Mouse (Mus musculus) spleen, adult 2 months (tissue): ENCODE results near the gene Necap1. TPM values are rescaled to one million over a fixed set of nuclear protein-coding genes. Genes with fewer than 3 reads are reported as not detected.

Experiments
- DNase-seq, 2 experiments: peaks; one replicate each; pipeline versions ENCODE4 v3.0.0 to v3.0.0-alpha.2; 2012 to 2021; ENCODE audit warnings: low spot score in 2 of 2, low read depth in 1 of 2
- H3K27ac ChIP-seq: fragments of 200-500 bp; 2 replicates; pipeline ENCODE4 v1.5.1; 2012; ENCODE audit warnings: low read length, inconsistent platforms; ENCODE audit not compliant: insufficient read depth
- H3K27me3 ChIP-seq: fragments of 200-500 bp; 2 replicates; pipeline ENCODE4 v1.6.1; 2012; ENCODE audit warnings: mild to moderate bottlenecking, moderate library complexity, low read length, inconsistent platforms; ENCODE audit not compliant: control insufficient read depth, insufficient read depth
- H3K36me3 ChIP-seq: fragments of 200-500 bp; 2 replicates; pipeline ENCODE4 v1.6.1; 2012; ENCODE audit warnings: mild to moderate bottlenecking, low read length, inconsistent platforms; ENCODE audit not compliant: control insufficient read depth, insufficient read depth
- H3K4me1 ChIP-seq: fragments of 200-500 bp; 2 replicates; pipeline ENCODE4 v1.6.1; 2011; ENCODE audit warnings: inconsistent platforms; ENCODE audit not compliant: control insufficient read depth, insufficient read depth, insufficient read length
- H3K4me3 ChIP-seq: fragments of 200-500 bp; 2 replicates; pipeline ENCODE4 v1.5.1; 2011; ENCODE audit warnings: mild to moderate bottlenecking, inconsistent platforms; ENCODE audit not compliant: insufficient read depth, insufficient read length; ENCODE audit errors: extremely low read depth
- CTCF ChIP-seq: fragments of 200-500 bp; IDR thresholded peaks from 2 replicates; pipeline ENCODE4 v1.5.1; 2011; ENCODE audit warnings: mild to moderate bottlenecking, inconsistent platforms; ENCODE audit not compliant: insufficient read depth, insufficient read length, insufficient replicate concordance; ENCODE audit errors: extremely low read depth
- POLR2A ChIP-seq: fragments of 200-500 bp; IDR thresholded peaks from 2 replicates; pipeline ENCODE4 v1.6.1; 2011; ENCODE audit warnings: low read depth, low read length, inconsistent platforms
- WGBS: fragments of 180-500 bp; shearing (Covaris S2); methylation state at CpG from one replicate; pipeline ENCODE4 v1.1.7; 2018; 5-methylcytosine and 5-hydroxymethylcytosine counted together
- polyA plus RNA-seq: library from polyadenylated mRNA; depleted of rRNA; stranded (reverse); fragments of >200 nt; gene quantifications from 2 replicates; pipeline ENCODE4 v1.2.3, GENCODE M21; 2012

Gene Necap1
- polyA plus RNA-seq, 1 experiment = 7.4 TPM

DNA sequence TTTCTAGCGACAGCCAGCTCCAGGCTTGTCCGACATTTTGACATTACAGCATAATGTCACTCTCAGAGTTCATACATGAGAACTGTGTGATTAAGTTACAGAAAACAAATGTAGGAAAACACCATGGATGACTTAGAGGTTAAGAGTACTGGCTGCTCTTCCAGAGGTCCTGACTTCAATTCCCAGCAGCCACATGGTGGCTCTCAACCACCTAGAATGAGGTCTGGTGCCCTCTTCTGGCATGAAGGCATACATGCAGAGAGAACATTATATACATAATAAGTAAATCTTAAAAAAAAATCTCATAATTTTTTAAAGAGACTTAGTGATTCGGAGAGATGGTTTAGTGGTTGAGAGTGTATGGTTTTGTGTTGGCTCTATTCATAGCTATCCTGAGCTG, 37.3 kb upstream of the Necap1 start:
- 95% methylated on average over 3 of the region's 3 CpGs for WGBS
- Histone ChIP-seq H3K27ac (no peak overlapping the region), H3K27me3 (no peaks in the 10 kb centered on the region), H3K4me3 (no peak overlapping the region), H3K36me3 (peaks cover 59% of the 10 kb centered on the region), H3K4me1 (no peaks in the 10 kb centered on the region)
- DNase-seq = no peak
- no peak for TF ChIP-seq POLR2A
- no peak for TF ChIP-seq CTCF

DNA sequence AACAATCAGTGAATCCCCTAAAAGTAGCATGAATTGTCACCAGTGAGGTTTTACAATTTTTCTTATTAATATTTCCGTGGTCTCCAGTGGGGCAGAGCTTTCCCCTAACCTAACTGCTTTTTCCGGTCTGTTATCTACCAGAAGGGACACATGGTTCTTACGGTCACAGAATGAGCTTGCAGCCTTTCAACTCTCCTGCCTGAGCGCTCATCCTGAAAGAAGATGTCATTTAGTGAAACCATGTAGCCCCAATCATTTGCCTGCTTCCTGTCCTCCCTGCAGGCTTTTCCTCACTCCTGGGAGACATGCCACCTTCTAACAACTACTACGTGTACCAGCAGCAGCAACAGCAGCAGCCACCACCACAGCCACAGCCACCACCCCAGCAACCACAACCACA, 36.7 kb upstream of the Necap1 start:
- Histone ChIP-seq H3K4me3 (no peak overlapping the region), H3K27me3 (no peaks in the 10 kb centered on the region), H3K4me1 (no peaks in the 10 kb centered on the region), H3K36me3 (peaks cover 55% of the 10 kb centered on the region), H3K27ac (no peak overlapping the region)
- TF ChIP-seq POLR2A = no peak
- no peak for TF ChIP-seq CTCF
- 66% methylated on average over 5 of the region's 5 CpGs for WGBS
- no peak for DNase-seq

DNA sequence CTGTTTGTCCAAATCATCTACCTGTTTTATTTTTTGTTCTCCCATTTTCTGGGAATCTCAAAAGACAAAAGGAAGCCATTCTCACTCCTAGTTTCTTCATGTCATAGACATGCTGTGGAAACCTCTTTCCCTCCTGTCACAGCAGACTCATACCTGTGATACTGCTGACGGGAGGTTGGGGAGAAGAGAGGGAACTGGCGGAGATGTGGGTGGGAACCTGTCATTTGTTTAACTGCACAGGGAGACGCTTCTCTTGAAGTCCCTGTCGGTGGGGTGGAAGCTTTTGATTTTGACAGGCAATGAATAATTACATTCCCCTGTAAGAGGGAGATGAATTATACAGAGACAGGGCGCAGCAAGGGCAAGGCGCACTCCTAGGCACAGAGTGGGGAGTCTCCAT, 30.5 kb upstream of the Necap1 start:
- no peak for DNase-seq
- TF ChIP-seq CTCF = no peak
- no peak for TF ChIP-seq POLR2A
- Histone ChIP-seq H3K4me1 (no peaks in the 10 kb centered on the region), H3K36me3 (peaks cover 31% of the 10 kb centered on the region), H3K4me3 (no peak overlapping the region), H3K27ac (no peak overlapping the region), H3K27me3 (no peaks in the 10 kb centered on the region)
- WGBS = 96% methylated on average over 6 of the region's 6 CpGs

DNA sequence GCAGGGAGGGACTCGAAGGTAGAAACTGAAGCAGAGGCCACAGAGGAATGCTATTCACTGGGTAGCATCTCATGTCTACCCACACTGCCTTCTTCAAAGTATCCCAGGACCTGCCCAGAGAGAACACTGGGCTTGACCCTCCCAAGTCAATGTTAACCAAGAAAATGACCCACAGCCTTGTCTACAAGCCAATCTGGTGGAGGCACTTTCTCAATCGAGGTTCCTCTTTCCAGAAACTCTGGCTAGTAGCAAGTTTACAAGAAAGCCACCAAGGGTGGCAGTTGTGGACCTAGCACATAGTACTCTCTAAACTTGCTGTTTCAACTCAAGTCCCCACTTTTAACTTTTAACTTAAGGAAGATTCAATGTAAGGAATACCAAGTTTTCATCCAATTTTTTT, 21.6 kb upstream of the Necap1 start:
- H3K27ac ChIP-seq = no peak overlapping the region
- 39% methylated on average over 2 of the region's 2 CpGs for WGBS
- H3K36me3 ChIP-seq = no peaks in the 10 kb centered on the region
- DNase-seq = no peak
- H3K27me3 ChIP-seq = no peaks in the 10 kb centered on the region
- TF ChIP-seq CTCF (no peak), POLR2A (no peak)
- H3K4me3 ChIP-seq = no peak overlapping the region
- H3K4me1 ChIP-seq = no peaks in the 10 kb centered on the region

DNA sequence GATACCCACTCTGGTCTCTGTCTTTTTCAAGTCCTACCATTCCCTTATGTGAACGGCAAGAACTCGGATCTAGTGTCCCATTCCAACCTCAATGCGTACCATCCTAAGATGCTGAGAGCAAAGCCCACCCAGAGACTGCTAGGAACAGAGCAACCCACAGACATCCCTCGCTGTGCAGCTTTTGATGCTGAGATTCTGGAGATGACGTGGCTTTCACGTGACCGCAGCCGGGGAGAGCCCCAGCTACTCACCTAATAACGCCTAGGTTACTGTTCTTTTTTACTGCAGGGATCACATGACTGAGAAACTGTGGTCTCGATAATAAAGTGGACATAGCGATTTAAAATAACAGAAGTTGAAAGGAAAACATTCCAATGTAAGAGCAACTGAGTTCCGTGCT, 19.7 kb upstream of the Necap1 start:
- H3K27me3 ChIP-seq = no peaks in the 10 kb centered on the region
- H3K4me3 ChIP-seq = no peak overlapping the region
- 84% methylated on average over 12 of the region's 12 CpGs for WGBS
- no peak overlapping the region for H3K27ac ChIP-seq
- TF ChIP-seq CTCF (no peak), POLR2A (no peak)
- no peak for DNase-seq
- no peaks in the 10 kb centered on the region for H3K4me1 ChIP-seq
- no peaks in the 10 kb centered on the region for H3K36me3 ChIP-seq

- no peak for DNase-seq
- WGBS = 36% methylated on average over 7 of the region's 7 CpGs
- Histone ChIP-seq H3K4me3 (no peak within 1 kb of the TSS), H3K27ac (no peak within 1 kb of the TSS), H3K36me3 (no peaks in the 10 kb centered on the region), H3K27me3 (no peaks in the 10 kb centered on the region), H3K4me1 (no peaks in the 10 kb centered on the region)
- TF ChIP-seq CTCF (no peak), POLR2A (no peak)
These were observed 18.3 kb upstream of the Necap1 start, which contains the start of gene C3ar1 for GRCm38 (mm10) chr6:122855955-122856354. Gene C3ar1 (minus strand): TSS chr6:122856161.

DNA sequence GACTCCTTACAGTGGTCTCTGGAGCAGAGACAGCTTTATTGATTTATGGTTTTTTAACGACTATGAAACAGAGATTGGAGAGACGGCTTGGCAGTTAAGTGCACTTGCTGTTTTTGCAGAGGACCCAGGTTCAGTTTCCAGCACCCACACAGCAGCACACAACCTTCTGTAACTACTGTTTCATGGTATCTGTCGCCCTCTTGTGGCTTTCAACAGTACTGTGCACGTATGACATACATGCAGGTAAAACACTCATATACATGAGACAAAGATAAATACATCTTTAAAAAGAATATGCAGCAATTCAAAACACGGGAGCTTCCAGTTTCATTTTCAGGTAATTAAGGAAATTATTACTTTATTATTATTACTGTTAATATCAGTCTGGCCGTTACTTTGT, 11.8 kb upstream of the Necap1 start:
- Histone ChIP-seq H3K4me1 (no peaks in the 10 kb centered on the region), H3K27me3 (no peaks in the 10 kb centered on the region), H3K27ac (no peak overlapping the region), H3K36me3 (no peaks in the 10 kb centered on the region), H3K4me3 (no peak overlapping the region)
- 79% methylated on average over 6 of the region's 6 CpGs for WGBS
- TF ChIP-seq CTCF (no peak), POLR2A (no peak)
- no peak for DNase-seq
